Mouse (Mus musculus) liver, embryonic 12.5 days (tissue): ENCODE measurements around the gene Pstk. TPM values are rescaled to one million over a fixed set of nuclear protein-coding genes. Genes with fewer than 3 reads are reported as not detected.

Experiments used
- ATAC-seq: fragments of 200-750 bp; cut with Nextera tagmentation; 2 replicates; pipeline ENCODE4 v1.8.0; 2017; ENCODE audit warnings: moderate number of reproducible peaks, mild to moderate bottlenecking, moderate library complexity
- H3K27ac ChIP-seq: fragments of 300-500 bp; sonication (generic); 2 replicates; pipeline ENCODE4 v1.5.1; 2016; ENCODE audit warnings: mild to moderate bottlenecking
- H3K27me3 ChIP-seq: fragments of 300-500 bp; sonication (generic); replicated peaks from 2 replicates; pipeline ENCODE4 v1.6.1; 2016; ENCODE audit warnings: mild to moderate bottlenecking, moderate library complexity
- H3K36me3 ChIP-seq: fragments of 300-500 bp; sonication (generic); 2 replicates; pipeline ENCODE4 v1.6.1; 2016; ENCODE audit warnings: mild to moderate bottlenecking, moderate library complexity
- H3K4me1 ChIP-seq: fragments of 300-500 bp; sonication (generic); 2 replicates; pipeline ENCODE4 v1.6.1; 2016
- H3K4me2 ChIP-seq: fragments of 300-500 bp; sonication (generic); 2 replicates; pipeline ENCODE4 v1.6.1; 2016; ENCODE audit warnings: mild to moderate bottlenecking, moderate library complexity
- H3K4me3 ChIP-seq: fragments of 300-500 bp; sonication (generic); 2 replicates; pipeline ENCODE4 v1.5.1; 2016; ENCODE audit warnings: mild to moderate bottlenecking, moderate library complexity
- H3K9ac ChIP-seq: fragments of 300-500 bp; sonication (generic); 2 replicates; pipeline ENCODE4 v1.6.1; 2016; ENCODE audit warnings: mild to moderate bottlenecking, moderate library complexity
- H3K9me3 ChIP-seq: fragments of 300-500 bp; sonication (generic); replicated peaks from 2 replicates; pipeline ENCODE4 v1.6.1; 2016; ENCODE audit warnings: mild to moderate bottlenecking, moderate library complexity
- WGBS: fragments of 180-500 bp; shearing (Covaris S2); methylation state at CpG from one replicate; pipeline ENCODE4 v1.1.7; 2016; ENCODE audit not compliant: insufficient replicate concordance; 5-methylcytosine and 5-hydroxymethylcytosine counted together
- polyA plus RNA-seq: library from polyadenylated mRNA; unstranded; fragments of >200 nt; fragmentation: Nextera tagmentation; extraction: Ambion mirVana; gene quantifications from 2 replicates; pipeline ENCODE4 v1.2.1, GENCODE M21; 2016

The Pstk gene
- 32.1 and 36.9 TPM in 2 replicates for polyA plus RNA-seq

DNA sequence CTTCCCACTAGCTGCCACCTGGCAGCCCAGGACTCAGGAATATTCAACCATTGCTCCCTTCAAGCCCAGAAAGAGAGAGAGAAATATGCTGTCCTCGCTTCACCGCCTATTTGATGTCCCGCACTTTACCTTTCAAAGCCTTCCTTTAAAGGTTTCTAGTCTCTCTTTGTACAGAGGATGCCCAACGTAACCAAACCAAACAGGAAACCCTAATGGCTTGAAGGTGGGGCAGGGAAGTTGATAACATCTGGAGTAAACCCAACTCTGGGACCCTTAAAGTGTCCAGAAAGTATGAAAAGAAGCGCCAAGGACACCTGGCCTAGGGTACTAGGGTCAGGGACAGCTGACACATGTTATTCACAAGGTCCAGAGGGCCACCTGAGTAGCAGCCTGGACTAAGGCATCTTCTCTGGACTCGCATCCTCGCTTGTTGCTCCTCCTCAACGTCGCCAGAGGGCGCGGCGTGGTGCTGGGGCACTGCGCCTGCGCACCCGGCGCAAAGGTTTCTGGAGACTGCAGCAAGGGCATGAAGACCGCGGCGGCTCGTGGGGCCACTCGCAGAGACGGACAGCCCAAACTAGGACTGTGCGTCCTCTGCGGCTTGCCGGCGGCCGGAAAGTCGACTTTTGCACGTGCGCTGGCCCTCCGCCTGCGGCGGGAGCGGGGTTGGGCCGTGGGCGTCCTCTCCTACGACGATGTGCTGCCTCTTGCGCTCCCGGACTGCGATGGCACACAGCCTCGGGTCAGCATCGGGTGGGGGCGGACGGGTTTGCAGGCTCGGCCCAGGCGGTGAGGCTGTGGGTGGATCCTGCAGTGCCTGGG is at the start of gene Pstk:
Pstk (plus strand) TSS at position 494 of the 822 bp plus-strand sequence.
- Histone ChIP-seq H3K36me3 (peaks cover 10% of the 10 kb centered on the region), H3K27me3 (peaks cover 10% of the 10 kb centered on the region; the same call in 1 of the 2 replicates), H3K4me3 (peak within 1 kb of the TSS; percentile 76), H3K9ac (peak within 1 kb of the TSS; percentile 88), H3K27ac (peak within 1 kb of the TSS; percentile 91), H3K4me2 (peak within 1 kb of the TSS; percentile 83), H3K9me3 (no peaks in the 10 kb centered on the region), H3K4me1 (peaks cover 23% of the 10 kb centered on the region)
- ATAC-seq, result peak; percentile 94
- WGBS, result 3% methylated on average over 47 of the region's 47 CpGs

DNA sequence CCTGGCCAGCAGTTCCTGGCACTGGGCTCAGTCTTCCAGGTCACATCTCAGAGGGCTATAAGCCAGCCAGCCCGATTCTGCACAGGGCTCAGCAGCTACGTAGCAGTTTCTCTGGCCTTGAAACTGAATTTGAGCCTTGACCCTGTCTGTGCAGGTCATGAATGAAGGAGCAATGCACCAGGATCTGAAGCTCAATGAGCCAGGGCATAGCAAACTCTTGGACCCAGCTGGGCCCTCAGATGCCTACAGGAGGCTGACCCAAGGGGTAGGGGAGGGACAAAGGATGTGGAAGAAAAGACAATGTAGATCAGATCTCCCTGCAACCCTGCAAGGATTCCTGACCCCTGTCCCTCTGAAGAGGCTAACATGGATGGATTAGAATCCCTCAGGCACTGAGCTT is 48.7 kb upstream of the Pstk start, which contains the start of gene Cuzd1:
Cuzd1 (minus strand) TSS at position 101 of the 400 bp plus-strand sequence.
- no peaks in the 10 kb centered on the region for H3K27me3 ChIP-seq
- no peak within 1 kb of the TSS for H3K9ac ChIP-seq
- H3K36me3 ChIP-seq, result no peaks in the 10 kb centered on the region
- 80% methylated on average over 2 of the region's 2 CpGs for WGBS
- no peak within 1 kb of the TSS for H3K4me2 ChIP-seq
- no peaks in the 10 kb centered on the region for H3K4me1 ChIP-seq
- H3K27ac ChIP-seq, result no peak within 1 kb of the TSS
- ATAC-seq, result no peak
- no peaks in the 10 kb centered on the region for H3K9me3 ChIP-seq
- H3K4me3 ChIP-seq, result no peak within 1 kb of the TSS

DNA sequence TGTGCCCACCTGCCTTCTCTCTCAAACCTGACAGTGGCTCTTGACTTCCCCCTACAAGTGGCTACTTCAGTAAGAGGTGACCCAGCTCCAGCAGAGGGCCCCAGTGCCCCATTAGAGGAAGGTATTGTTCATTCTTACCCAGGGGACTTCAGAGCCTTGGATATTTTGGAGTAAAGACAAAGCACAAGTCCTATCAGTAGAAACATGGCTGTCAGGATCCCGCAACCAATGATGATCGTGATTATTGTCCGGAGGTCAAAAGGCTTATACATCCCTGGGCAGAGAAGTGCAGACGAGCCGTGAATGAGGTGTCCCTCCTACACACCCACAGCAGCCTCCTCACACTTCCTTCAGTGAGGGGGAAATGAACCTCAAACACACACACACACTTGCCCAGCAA is 43.9 kb upstream of the Pstk start:
- Histone ChIP-seq H3K4me1 (no peaks in the 10 kb centered on the region), H3K36me3 (no peaks in the 10 kb centered on the region), H3K27ac (no peak overlapping the region), H3K4me3 (no peak overlapping the region), H3K4me2 (no peak overlapping the region), H3K9me3 (no peaks in the 10 kb centered on the region), H3K27me3 (no peaks in the 10 kb centered on the region), H3K9ac (no peak overlapping the region)
- 70% methylated on average over 5 of the region's 5 CpGs for WGBS
- no peak for ATAC-seq

DNA sequence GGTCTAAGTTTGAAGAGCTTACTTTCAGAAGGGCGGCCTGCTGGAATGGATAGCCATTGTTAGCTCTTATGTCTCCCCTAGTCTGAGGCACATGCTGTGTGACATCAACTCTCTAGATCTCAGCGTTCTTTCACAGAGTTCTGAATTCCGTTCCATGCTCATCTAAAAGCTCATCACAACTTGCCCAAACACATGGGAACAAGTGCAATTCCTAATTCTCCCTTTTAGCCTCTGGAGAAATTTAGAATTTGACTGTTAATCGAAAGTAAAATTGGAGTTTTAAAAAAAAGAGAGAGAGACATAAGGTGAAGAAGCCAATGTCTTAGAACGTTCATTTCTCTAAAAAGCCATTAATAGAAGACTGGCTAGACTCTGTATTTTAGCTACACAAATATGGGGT is 41.5 kb upstream of the Pstk start, which contains the start of gene Fam24b:
Fam24b (minus strand) TSS at position 101 of the 400 bp plus-strand sequence.
- 71% methylated on average over 5 of the region's 5 CpGs for WGBS
- no peaks in the 10 kb centered on the region for H3K27me3 ChIP-seq
- H3K4me1 ChIP-seq, result no peaks in the 10 kb centered on the region
- H3K27ac ChIP-seq, result no peak within 1 kb of the TSS
- H3K4me2 ChIP-seq, result no peak within 1 kb of the TSS
- H3K4me3 ChIP-seq, result no peak within 1 kb of the TSS
- no peak for ATAC-seq
- no peak within 1 kb of the TSS for H3K9ac ChIP-seq
- no peaks in the 10 kb centered on the region for H3K36me3 ChIP-seq
- no peaks in the 10 kb centered on the region for H3K9me3 ChIP-seq

DNA sequence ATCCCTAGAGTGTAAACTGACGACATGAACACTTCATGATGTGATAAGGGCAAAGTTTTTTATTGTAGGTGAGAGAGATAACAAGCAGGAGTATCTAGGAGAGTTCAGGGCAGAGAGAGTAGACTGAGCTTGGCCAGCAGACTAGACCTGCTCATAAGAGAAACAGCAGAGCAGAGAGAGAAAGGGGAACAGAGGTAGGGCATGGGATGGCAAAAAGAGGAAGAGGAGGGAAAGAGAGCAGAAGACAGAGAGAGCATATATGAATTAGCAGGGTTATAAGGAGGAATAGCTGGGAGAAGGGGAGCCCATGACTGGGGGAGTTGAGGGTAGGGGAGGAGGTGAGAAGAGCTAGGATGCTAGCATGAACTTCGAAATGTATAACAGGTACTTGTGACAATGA is 39.3 kb upstream of the Pstk start:
- WGBS, result 46% methylated on average over 2 of the region's 2 CpGs
- no peaks in the 10 kb centered on the region for H3K9me3 ChIP-seq
- no peak overlapping the region for H3K4me3 ChIP-seq
- H3K4me1 ChIP-seq, result no peaks in the 10 kb centered on the region
- no peaks in the 10 kb centered on the region for H3K27me3 ChIP-seq
- no peaks in the 10 kb centered on the region for H3K36me3 ChIP-seq
- no peak overlapping the region for H3K9ac ChIP-seq
- H3K4me2 ChIP-seq, result no peak overlapping the region
- no peak overlapping the region for H3K27ac ChIP-seq
- no peak for ATAC-seq

DNA sequence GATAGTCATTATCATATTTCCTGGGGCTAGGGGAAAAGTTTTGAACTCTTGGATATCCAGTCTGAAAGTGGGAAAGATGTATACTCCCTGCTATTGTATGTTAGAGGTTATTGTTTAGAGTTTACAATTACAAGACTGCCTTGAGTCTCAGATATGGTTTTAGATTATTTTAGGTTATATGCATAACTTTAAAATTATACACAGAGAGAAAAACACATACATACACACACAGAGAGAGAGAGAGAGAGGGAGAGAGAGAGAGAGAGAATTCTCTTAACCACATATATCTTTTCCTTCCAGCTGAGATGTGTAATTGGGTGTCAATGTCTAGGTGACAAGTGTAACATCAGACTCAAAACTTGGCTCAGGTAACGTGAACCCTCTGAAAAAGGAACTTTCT is 37.4 kb upstream of the Pstk start, which contains the start of gene Fam24a:
Fam24a (plus strand) TSS at position 301 of the 400 bp plus-strand sequence.
- Histone ChIP-seq H3K36me3 (peaks cover 7% of the 10 kb centered on the region), H3K27ac (no peak within 1 kb of the TSS), H3K9ac (no peak within 1 kb of the TSS), H3K4me3 (no peak within 1 kb of the TSS), H3K4me2 (no peak within 1 kb of the TSS), H3K4me1 (no peaks in the 10 kb centered on the region), H3K9me3 (no peaks in the 10 kb centered on the region), H3K27me3 (no peaks in the 10 kb centered on the region)
- 49% methylated on average over 1 of the region's 1 CpGs for WGBS
- no peak for ATAC-seq

DNA sequence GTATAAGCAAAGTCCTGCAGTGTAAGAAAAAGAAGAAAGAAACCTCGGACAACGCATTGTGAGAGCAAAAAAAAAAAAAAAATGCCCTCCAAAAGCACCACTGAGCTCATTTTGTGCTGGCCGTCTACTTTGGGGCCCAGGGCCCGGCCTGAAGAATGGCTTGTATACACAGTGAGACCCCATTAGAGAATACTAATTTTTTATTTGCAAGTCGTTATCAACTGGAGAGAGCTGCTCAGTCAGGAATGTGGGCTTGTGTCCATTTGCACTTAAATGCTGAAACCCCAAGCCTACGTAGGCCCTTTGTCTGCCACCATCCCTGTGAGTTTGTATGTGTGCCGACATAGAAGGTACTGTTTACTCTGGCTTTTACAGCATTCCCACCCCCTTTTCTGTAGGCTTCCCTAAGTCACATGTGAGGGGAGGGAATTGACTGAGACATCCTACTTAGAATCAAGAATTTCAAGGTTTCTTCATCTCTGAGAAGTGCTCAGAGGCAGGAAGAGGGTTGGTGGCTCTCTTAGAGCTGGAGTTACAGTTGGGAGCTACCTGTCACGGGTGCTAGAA is 33.4 kb upstream of the Pstk start:
- 72% methylated on average over 8 of the region's 8 CpGs for WGBS
- H3K27ac ChIP-seq, result no peak overlapping the region
- no peaks in the 10 kb centered on the region for H3K4me1 ChIP-seq
- H3K27me3 ChIP-seq, result no peaks in the 10 kb centered on the region
- no peak overlapping the region for H3K4me3 ChIP-seq
- no peak overlapping the region for H3K9ac ChIP-seq
- no peak overlapping the region for H3K4me2 ChIP-seq
- no peaks in the 10 kb centered on the region for H3K9me3 ChIP-seq
- ATAC-seq, result no peak
- peaks cover 44% of the 10 kb centered on the region for H3K36me3 ChIP-seq

DNA sequence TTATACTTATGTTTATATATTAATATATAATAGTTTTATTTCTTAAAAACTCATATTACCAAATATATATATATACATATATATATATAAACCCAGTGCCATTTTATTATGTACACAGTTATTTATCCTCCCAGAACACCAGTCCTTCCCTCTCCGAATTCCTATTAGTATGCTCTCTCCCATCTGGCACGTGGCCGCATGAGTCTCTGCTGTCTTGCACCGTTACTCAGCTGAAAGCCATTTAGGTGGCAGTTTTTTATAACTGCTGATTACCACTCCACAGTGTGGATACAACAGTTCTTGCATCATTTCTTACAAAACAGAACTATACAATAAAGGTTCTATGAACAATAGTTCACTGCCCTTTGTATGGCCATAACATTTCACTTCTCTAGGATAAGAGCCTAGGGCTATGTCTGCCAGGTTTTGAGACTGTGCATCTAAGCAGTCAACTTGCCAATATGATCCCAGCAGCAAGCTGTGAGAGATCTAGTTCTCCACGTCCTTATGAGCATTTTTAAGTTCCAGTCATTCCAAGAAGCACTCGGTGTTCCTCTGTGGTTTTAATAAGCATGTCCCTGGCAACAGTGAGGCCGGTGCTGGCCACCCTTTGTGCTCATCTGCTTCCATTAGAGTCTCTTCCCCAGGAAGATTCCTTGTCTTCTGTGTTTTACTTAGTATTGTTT is 24.9 kb upstream of the Pstk start:
- Histone ChIP-seq H3K9me3 (no peaks in the 10 kb centered on the region), H3K4me1 (no peaks in the 10 kb centered on the region), H3K36me3 (peaks cover 88% of the 10 kb centered on the region), H3K4me3 (no peak overlapping the region), H3K9ac (no peak overlapping the region), H3K4me2 (no peak overlapping the region), H3K27me3 (no peaks in the 10 kb centered on the region), H3K27ac (no peak overlapping the region)
- ATAC-seq, result no peak
- 87% methylated on average over 7 of the region's 7 CpGs for WGBS

DNA sequence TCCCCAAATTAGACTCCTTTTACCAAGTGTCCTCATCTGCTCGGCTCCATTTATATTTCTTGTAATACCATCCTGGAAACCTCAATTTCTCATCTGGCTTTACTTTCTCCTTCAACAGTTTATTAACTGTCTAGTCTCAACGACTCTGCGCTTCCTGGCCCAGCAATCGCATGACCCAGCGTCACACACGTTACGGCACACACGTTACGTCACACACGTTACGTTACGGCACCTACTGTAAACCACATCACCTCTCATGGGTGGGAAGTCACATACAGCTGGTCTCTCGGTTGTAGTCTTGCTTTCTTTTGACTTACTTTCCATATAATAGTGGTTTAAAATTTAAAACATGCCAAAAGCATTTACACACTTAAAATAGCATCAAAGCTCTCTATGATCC is 14.8 kb upstream of the Pstk start:
- Histone ChIP-seq H3K4me3 (no peak overlapping the region), H3K9me3 (no peaks in the 10 kb centered on the region), H3K9ac (no peak overlapping the region), H3K36me3 (peaks cover 81% of the 10 kb centered on the region), H3K27ac (no peak overlapping the region), H3K27me3 (no peaks in the 10 kb centered on the region), H3K4me1 (peaks cover 3% of the 10 kb centered on the region), H3K4me2 (no peak overlapping the region)
- ATAC-seq, result no peak
- 88% methylated on average over 13 of the region's 13 CpGs for WGBS

DNA sequence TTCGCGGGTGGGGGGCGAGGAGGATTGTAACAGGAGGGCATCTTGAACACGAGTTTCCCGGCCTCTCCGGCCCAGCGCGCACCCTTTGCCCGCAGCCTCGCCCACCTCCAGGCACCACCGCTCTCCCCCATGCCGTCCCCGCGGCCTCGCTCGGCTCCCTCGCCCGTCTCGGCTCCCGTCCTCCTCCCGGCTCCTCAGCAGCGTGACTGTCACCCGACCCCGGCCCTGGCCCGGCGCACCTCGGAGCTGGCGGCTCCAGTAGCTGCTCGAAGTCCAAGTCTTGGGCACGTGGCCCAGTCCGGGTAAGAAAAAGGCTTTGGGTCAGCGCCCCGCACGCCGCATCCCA is 8.7 kb upstream of the Pstk start:
- Histone ChIP-seq H3K27ac (peak overlapping the region; percentile 92), H3K4me2 (peak overlapping the region; percentile 93), H3K9ac (peak overlapping the region; percentile 97), H3K36me3 (peaks cover 34% of the 10 kb centered on the region), H3K9me3 (no peaks in the 10 kb centered on the region), H3K27me3 (peaks cover 5% of the 10 kb centered on the region; the same call in 1 of the 2 replicates), H3K4me3 (peak overlapping the region; percentile 94), H3K4me1 (peaks cover 20% of the 10 kb centered on the region)
- under 1% methylated on average over 35 of the region's 35 CpGs for WGBS
- ATAC-seq, result peak; percentile 69

DNA sequence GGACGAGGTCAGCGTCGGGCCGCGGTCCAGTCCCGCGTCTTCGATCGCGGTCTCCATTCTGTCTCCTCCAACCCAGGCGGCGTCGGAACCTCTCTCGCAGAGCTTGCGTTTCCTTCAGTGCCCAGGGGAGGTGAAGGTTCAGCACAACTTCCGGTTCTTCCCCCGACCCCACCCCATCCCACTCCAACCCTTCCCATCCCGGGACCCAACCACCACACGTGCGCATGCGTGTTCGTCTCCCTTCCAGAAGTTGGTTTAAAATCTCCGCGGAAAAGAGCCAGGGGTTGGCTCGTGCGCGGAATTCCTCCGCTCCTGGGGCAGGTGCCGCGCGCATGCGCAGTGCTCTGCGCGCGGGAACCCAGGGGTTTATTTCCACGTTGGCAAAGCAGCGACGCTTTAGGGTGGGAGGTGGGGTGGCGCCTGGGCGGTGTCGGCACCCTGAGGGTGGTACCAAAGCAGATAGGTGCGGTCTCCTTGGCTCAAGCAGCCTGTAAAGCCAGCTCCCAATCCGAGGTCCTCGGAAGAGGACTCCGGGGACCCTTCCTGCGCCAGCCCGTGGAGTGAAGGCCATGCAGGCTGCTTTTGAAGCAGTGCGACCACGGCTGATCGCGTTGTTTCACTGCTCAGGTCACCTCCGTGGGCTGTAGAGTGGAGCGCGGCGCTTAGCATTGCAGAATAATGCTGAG is 8.2 kb upstream of the Pstk start, which contains the start of gene 2310057M21Rik:
2310057M21Rik (minus strand) TSS at position 145 of the 686 bp plus-strand sequence.
- Histone ChIP-seq H3K4me3 (peak within 1 kb of the TSS; percentile 94), H3K27ac (peak within 1 kb of the TSS; percentile 92), H3K4me1 (peaks cover 20% of the 10 kb centered on the region), H3K36me3 (peaks cover 29% of the 10 kb centered on the region), H3K9me3 (no peaks in the 10 kb centered on the region), H3K27me3 (peaks cover 10% of the 10 kb centered on the region; the same call in 1 of the 2 replicates), H3K9ac (peak within 1 kb of the TSS; percentile 97), H3K4me2 (peak within 1 kb of the TSS; percentile 93)
- WGBS, result under 1% methylated on average over 55 of the region's 55 CpGs
- ATAC-seq, result peak; percentile 95
